Mouse (Mus musculus): ENCODE data around the gene Ifi209. TPM values are rescaled to one million over a fixed set of nuclear protein-coding genes. Genes with fewer than 3 reads are reported as not detected.
"Not testable (repeated sequence)": the region's sequence is repeated elsewhere in the genome, so short reads cannot be mapped to it uniquely, and the experiment has no call there.

Gene Ifi209
- polyA plus RNA-seq (2014; fragmentation: Nextera tagmentation; extraction: Ambion mirVana), result not detected in 2 replicates

DNA sequence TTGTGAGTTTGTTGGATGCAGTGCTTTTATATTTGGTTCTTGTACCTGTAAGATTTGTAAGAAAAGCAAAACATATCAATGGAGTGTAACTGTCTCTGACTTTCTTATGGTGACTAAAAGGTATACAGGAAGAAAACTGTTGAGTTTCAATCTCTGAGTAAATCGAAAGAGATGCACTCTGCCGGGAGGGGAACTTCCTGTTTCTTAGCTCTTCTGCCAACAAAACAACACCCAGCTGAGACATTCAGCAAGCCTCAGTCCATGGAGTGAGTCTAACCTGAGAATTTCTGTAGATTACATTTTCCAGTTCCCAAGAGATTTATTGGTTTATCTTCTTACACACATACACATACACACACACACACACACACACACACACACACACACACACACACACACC lies at the start of gene Ifi209:
Gene Ifi209 (plus strand): TSS at position 296 of the 400 bp plus-strand sequence.
- H3K9me3 ChIP-seq (ENCODE audit: control insufficient read depth, low read length); ATAC-seq (ENCODE audit: insufficient read depth, low FRiP score, low TSS enrichment); H3K36me3 ChIP-seq (ENCODE audit: control insufficient read depth, insufficient read depth, low read length); H3K27ac ChIP-seq (ENCODE audit: low read depth, low read length); H3K4me3 ChIP-seq (ENCODE audit: low read depth, low read length); H3K4me1 ChIP-seq (ENCODE audit: control insufficient read depth, insufficient read depth, low read length); H3K9ac ChIP-seq (ENCODE audit: low read length); DNase-seq (ENCODE audit: low spot score); H3K4me2 ChIP-seq (ENCODE audit: low read depth); H3K27me3 ChIP-seq (ENCODE audit: control insufficient read depth, insufficient read depth, low read length): not testable (repeated sequence)
- 86% methylated on average over 2 of the region's 2 CpGs for WGBS

DNA sequence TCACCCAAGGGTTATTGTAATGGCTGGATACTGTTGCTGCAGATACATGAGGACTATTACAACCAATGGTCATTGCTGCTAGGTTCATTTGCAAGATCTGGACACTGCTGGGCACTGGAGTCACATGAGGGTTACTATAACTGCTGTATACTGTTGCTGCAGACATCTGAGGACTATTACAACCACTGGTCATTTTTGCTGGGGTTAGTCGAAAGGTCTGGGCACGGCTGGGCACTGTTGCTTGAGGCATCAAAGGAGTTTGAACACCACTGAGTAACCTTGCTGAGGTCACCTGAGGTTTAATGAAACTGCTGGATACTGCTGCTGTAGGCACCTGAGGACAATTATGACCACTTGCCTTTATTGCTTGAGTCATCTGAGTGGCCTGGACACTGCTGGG lies 41.0 kb upstream of the Ifi209 start:
- H3K4me3 ChIP-seq (ENCODE audit: low read depth, low read length); H3K4me2 ChIP-seq (ENCODE audit: low read depth); DNase-seq (ENCODE audit: low spot score); H3K4me1 ChIP-seq (ENCODE audit: control insufficient read depth, insufficient read depth, low read length); H3K9me3 ChIP-seq (ENCODE audit: control insufficient read depth, low read length); H3K9ac ChIP-seq (ENCODE audit: low read length); H3K36me3 ChIP-seq (ENCODE audit: control insufficient read depth, insufficient read depth, low read length); ATAC-seq (ENCODE audit: insufficient read depth, low FRiP score, low TSS enrichment); H3K27ac ChIP-seq (ENCODE audit: low read depth, low read length); H3K27me3 ChIP-seq (ENCODE audit: control insufficient read depth, insufficient read depth, low read length): not testable (repeated sequence)
- WGBS, result 93% methylated on average over 2 of the region's 2 CpGs

- not testable (repeated sequence) for H3K9me3 ChIP-seq (ENCODE audit: control insufficient read depth, low read length); H3K4me2 ChIP-seq (ENCODE audit: low read depth); H3K36me3 ChIP-seq (ENCODE audit: control insufficient read depth, insufficient read depth, low read length); H3K4me1 ChIP-seq (ENCODE audit: control insufficient read depth, insufficient read depth, low read length); H3K4me3 ChIP-seq (ENCODE audit: low read depth, low read length); H3K9ac ChIP-seq (ENCODE audit: low read length); H3K27ac ChIP-seq (ENCODE audit: low read depth, low read length); DNase-seq (ENCODE audit: low spot score); H3K27me3 ChIP-seq (ENCODE audit: control insufficient read depth, insufficient read depth, low read length); ATAC-seq (ENCODE audit: insufficient read depth, low FRiP score, low TSS enrichment)
- WGBS, result 80% methylated on average over 3 of the region's 3 CpGs
Measured at GRCm38 (mm10) chr1:173598838-173599494, 31.8 kb upstream of the Ifi209 start, which contains the start of gene Ifi213. Gene Ifi213 (minus strand): TSS chr1:173599274.

DNA sequence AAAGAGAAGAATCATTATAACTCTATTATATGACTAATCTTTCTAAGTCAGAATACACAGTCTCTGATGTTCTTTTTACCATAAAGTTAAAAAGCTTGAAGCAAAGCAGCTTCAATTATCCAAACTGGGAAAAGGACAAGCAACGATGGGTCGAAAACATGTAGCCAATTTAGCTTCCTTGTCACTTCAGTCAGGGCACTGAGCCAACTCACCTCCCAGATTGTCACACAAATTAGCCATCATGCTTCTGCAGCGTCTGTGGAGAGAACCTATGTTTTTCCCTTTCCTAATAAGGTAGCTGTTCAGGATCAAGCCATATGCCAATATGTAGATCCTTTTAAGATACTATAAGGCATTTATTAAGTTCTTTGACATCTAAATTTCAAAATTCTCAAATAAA lies 20.4 kb upstream of the Ifi209 start:
- not testable (repeated sequence) for H3K9ac ChIP-seq (ENCODE audit: low read length); H3K27ac ChIP-seq (ENCODE audit: low read depth, low read length); ATAC-seq (ENCODE audit: insufficient read depth, low FRiP score, low TSS enrichment); H3K4me1 ChIP-seq (ENCODE audit: control insufficient read depth, insufficient read depth, low read length); H3K36me3 ChIP-seq (ENCODE audit: control insufficient read depth, insufficient read depth, low read length); H3K27me3 ChIP-seq (ENCODE audit: control insufficient read depth, insufficient read depth, low read length); H3K9me3 ChIP-seq (ENCODE audit: control insufficient read depth, low read length); H3K4me2 ChIP-seq (ENCODE audit: low read depth); H3K4me3 ChIP-seq (ENCODE audit: low read depth, low read length); DNase-seq (ENCODE audit: low spot score)
- WGBS, result 88% methylated on average over 3 of the region's 3 CpGs

GRCm38 (mm10) chr1:173622216-173622615 lies 8.5 kb upstream of the Ifi209 start:
- H3K4me3 ChIP-seq (ENCODE audit: low read depth, low read length); H3K27me3 ChIP-seq (ENCODE audit: control insufficient read depth, insufficient read depth, low read length); H3K27ac ChIP-seq (ENCODE audit: low read depth, low read length); H3K36me3 ChIP-seq (ENCODE audit: control insufficient read depth, insufficient read depth, low read length); DNase-seq (ENCODE audit: low spot score); H3K9me3 ChIP-seq (ENCODE audit: control insufficient read depth, low read length); H3K9ac ChIP-seq (ENCODE audit: low read length); H3K4me2 ChIP-seq (ENCODE audit: low read depth); H3K4me1 ChIP-seq (ENCODE audit: control insufficient read depth, insufficient read depth, low read length); ATAC-seq (ENCODE audit: insufficient read depth, low FRiP score, low TSS enrichment): not testable (repeated sequence)
- WGBS, result 89% methylated on average over 2 of the region's 2 CpGs

GRCm38 (mm10) chr1:173624052-173624451 lies 6.7 kb upstream of the Ifi209 start:
- H3K27ac ChIP-seq (ENCODE audit: low read depth, low read length), result no peak overlapping the region
- H3K9ac ChIP-seq (ENCODE audit: low read length), result no peak overlapping the region
- no peak overlapping the region for H3K4me2 ChIP-seq (ENCODE audit: low read depth)
- no peak overlapping the region for H3K4me3 ChIP-seq (ENCODE audit: low read depth, low read length)
- no peaks in the 10 kb centered on the region for H3K36me3 ChIP-seq (ENCODE audit: control insufficient read depth, insufficient read depth, low read length)
- ATAC-seq (ENCODE audit: insufficient read depth, low FRiP score, low TSS enrichment) (no peak), DNase-seq (ENCODE audit: low spot score) (no peak)
- no peaks in the 10 kb centered on the region for H3K27me3 ChIP-seq (ENCODE audit: control insufficient read depth, insufficient read depth, low read length)
- H3K4me1 ChIP-seq (ENCODE audit: control insufficient read depth, insufficient read depth, low read length), result no peaks in the 10 kb centered on the region
- H3K9me3 ChIP-seq (ENCODE audit: control insufficient read depth, low read length), result no peaks in the 10 kb centered on the region
- WGBS, result 87% methylated on average over 2 of the region's 2 CpGs

DNA sequence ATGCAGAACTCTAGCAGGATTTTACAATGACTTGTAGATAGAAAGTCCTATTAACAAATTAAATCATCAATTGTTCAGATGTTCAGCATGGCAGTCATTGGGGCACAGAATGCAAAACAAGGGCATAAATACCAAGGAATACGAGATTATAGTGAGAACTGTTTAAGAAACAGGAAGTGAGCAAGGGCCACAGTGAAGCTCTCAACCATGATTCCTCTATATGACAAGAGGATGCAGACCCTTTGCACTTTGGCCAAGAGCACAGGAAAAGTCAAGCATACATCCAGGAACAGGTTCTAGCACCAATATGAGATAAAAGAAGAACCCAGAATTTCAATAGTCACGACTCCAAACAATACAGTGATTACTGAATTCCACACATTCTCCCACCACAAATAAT lies 4.0 kb upstream of the Ifi209 start:
- no peaks in the 10 kb centered on the region for H3K4me1 ChIP-seq (ENCODE audit: control insufficient read depth, insufficient read depth, low read length)
- H3K36me3 ChIP-seq (ENCODE audit: control insufficient read depth, insufficient read depth, low read length), result no peaks in the 10 kb centered on the region
- no peak overlapping the region for H3K4me2 ChIP-seq (ENCODE audit: low read depth)
- no peaks in the 10 kb centered on the region for H3K27me3 ChIP-seq (ENCODE audit: control insufficient read depth, insufficient read depth, low read length)
- WGBS, result 84% methylated on average over 2 of the region's 2 CpGs
- H3K27ac ChIP-seq (ENCODE audit: low read depth, low read length), result no peak overlapping the region
- no peak overlapping the region for H3K9ac ChIP-seq (ENCODE audit: low read length)
- H3K9me3 ChIP-seq (ENCODE audit: control insufficient read depth, low read length), result no peaks in the 10 kb centered on the region
- DNase-seq (ENCODE audit: low spot score) (no peak), ATAC-seq (ENCODE audit: insufficient read depth, low FRiP score, low TSS enrichment) (no peak)
- H3K4me3 ChIP-seq (ENCODE audit: low read depth, low read length), result no peak overlapping the region

GRCm38 (mm10) chr1:173633969-173634645 lies 3.4 kb downstream of the Ifi209 start:
- Histone ChIP-seq H3K36me3 (ENCODE audit: control insufficient read depth, insufficient read depth, low read length) (no peaks in the 10 kb centered on the region), H3K4me3 (ENCODE audit: low read depth, low read length) (no peak overlapping the region), H3K27me3 (ENCODE audit: control insufficient read depth, insufficient read depth, low read length) (no peaks in the 10 kb centered on the region), H3K9me3 (ENCODE audit: control insufficient read depth, low read length) (no peaks in the 10 kb centered on the region), H3K4me2 (ENCODE audit: low read depth) (no peak overlapping the region), H3K27ac (ENCODE audit: low read depth, low read length) (no peak overlapping the region), H3K4me1 (ENCODE audit: control insufficient read depth, insufficient read depth, low read length) (no peaks in the 10 kb centered on the region), H3K9ac (ENCODE audit: low read length) (no peak overlapping the region)
- WGBS, result 90% methylated on average over 5 of the region's 5 CpGs
- DNase-seq (ENCODE audit: low spot score) (no peak), ATAC-seq (ENCODE audit: insufficient read depth, low FRiP score, low TSS enrichment) (no peak)

DNA sequence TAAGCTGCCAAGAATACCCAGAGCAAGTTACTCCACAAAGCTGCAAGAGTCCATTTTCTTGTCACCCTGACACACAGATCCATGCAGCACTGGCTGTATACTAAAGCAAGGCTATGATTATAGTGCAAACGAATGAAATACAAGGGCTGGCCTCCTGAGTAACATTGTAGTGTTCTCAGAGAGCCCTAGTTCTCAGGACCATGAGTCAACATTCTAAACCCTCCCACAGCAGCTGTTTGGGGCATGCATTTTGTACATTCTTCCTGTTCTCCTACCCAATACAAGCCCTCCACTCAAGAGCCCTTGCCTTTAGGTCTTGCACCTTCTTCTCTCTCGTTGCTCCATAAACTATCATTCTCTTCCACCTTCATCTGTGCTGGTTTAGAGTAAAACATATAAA lies 14.7 kb downstream of the Ifi209 start:
- Histone ChIP-seq H3K27me3 (ENCODE audit: control insufficient read depth, insufficient read depth, low read length) (no peaks in the 10 kb centered on the region), H3K4me1 (ENCODE audit: control insufficient read depth, insufficient read depth, low read length) (no peaks in the 10 kb centered on the region), H3K36me3 (ENCODE audit: control insufficient read depth, insufficient read depth, low read length) (no peaks in the 10 kb centered on the region), H3K9me3 (ENCODE audit: control insufficient read depth, low read length) (no peaks in the 10 kb centered on the region), H3K9ac (ENCODE audit: low read length) (no peak overlapping the region), H3K4me3 (ENCODE audit: low read depth, low read length) (no peak overlapping the region), H3K4me2 (ENCODE audit: low read depth) (no peak overlapping the region), H3K27ac (ENCODE audit: low read depth, low read length) (no peak overlapping the region)
- ATAC-seq (ENCODE audit: insufficient read depth, low FRiP score, low TSS enrichment) (no peak), DNase-seq (ENCODE audit: low spot score) (no peak)
- 80% methylated on average over 2 of the region's 2 CpGs for WGBS
